Mouse (Mus musculus) 416B (cell line): ENCODE measurements at regions not wholly inside any gene's neighbourhood (a gene's known extent, or its start where the extent isn't known, plus 50 kb on each side); places are given as distances from the start of the nearest gene placed in this dataset.

ENCODE experiments used
- DNase-seq: peaks from one replicate; pipeline ENCODE4 v3.0.0; 2011; ENCODE audit warnings: low read depth

GRCm38 (mm10) chr10:25032625-25033024 is 105.3 kb upstream of the Arg1 start:
- DNase-seq, result no peak

GRCm38 (mm10) chr10:25029387-25029915 is 102.2 kb upstream of the Arg1 start:
- DNase-seq, result no peak

- DNase-seq, result no peak
Observed at GRCm38 (mm10) chr10:25023601-25024157, 96.4 kb upstream of the Arg1 start.

- DNase-seq, result no peak
Observed at GRCm38 (mm10) chr10:25023044-25023540, 95.8 kb upstream of the Arg1 start.

- DNase-seq, result no peak
Observed at GRCm38 (mm10) chr10:25018946-25019345, 91.7 kb upstream of the Arg1 start.

GRCm38 (mm10) chr10:25017843-25018242 is 90.6 kb upstream of the Arg1 start:
- no peak for DNase-seq

- DNase-seq, result no peak
Observed at GRCm38 (mm10) chr10:25016110-25016509, 88.8 kb upstream of the Arg1 start.

- DNase-seq, result no peak
Observed at GRCm38 (mm10) chr10:25012129-25012528, 84.8 kb upstream of the Arg1 start.

- no peak for DNase-seq
Observed at GRCm38 (mm10) chr10:25001299-25001698, 74.0 kb upstream of the Arg1 start.

GRCm38 (mm10) chr10:25000231-25001222 is 73.2 kb upstream of the Arg1 start:
- peak; percentile 2 for DNase-seq

GRCm38 (mm10) chr10:24999807-25000206 is 72.5 kb upstream of the Arg1 start:
- no peak for DNase-seq

- DNase-seq, result no peak
Observed at GRCm38 (mm10) chr10:24997661-24998060, 70.4 kb upstream of the Arg1 start.

- no peak for DNase-seq
Observed at GRCm38 (mm10) chr10:24995751-24996150, 68.5 kb upstream of the Arg1 start.

- no peak for DNase-seq
Observed at GRCm38 (mm10) chr10:24989965-24990653, 62.8 kb upstream of the Arg1 start.

GRCm38 (mm10) chr10:24984801-24985200 is 57.5 kb upstream of the Arg1 start:
- no peak for DNase-seq

GRCm38 (mm10) chr10:24981763-24982162 is 54.5 kb upstream of the Arg1 start:
- DNase-seq, result no peak
